Mouse (Mus musculus): ENCODE data around the gene Adcy7.

DNA sequence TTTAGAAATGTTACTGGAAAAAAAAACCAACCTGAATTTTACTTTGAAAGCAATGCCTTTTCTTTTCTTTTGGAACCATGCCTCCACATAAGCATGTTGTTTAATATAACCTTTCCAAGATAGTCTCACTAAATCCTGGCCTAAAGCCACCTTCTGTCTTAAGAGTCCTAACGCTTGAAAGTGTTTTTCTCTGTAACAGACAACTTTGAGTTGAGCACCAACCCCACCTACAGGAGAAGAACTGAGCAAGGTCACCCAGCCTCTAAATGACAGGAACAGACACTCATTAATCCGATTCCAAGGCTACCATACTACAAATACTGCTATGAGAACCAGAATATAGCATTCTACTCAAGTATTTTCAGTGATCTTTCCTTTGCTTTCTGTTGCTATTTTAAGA is 76.8 kb downstream of the Adcy7 start:
- TF ChIP-seq CTCF (IDR thresholded peaks at IDR 0.05; ENCODE audit: low read depth, low read length) = no peak
- TF ChIP-seq EP300 (IDR thresholded peaks at IDR 0.05; ENCODE audit: insufficient read depth, low read depth, low read length) = no peak
- no peak for TF ChIP-seq POLR2A (IDR thresholded peaks at IDR 0.05; ENCODE audit: insufficient read depth, low read length)
